Mouse (Mus musculus) induced T-regulatory cell, adult 2 months (primary cell): Measurements from ENCODE around the gene Dglucy.

Experiments
- DNase-seq: peaks from one replicate; pipeline ENCODE4 v3.0.0-alpha.2; 2012; ENCODE audit warnings: low read depth

Dglucy gene

GRCm38 (mm10) chr12:100778934-100779865, at the start of gene Dglucy:
Gene Dglucy, plus strand, starts transcription at chr12:100779057.
- DNase-seq = peak; percentile 66

GRCm38 (mm10) chr12:100735156-100735555, 43.7 kb upstream of the Dglucy start:
- no peak for DNase-seq

GRCm38 (mm10) chr12:100735581-100735980, 43.3 kb upstream of the Dglucy start:
- no peak for DNase-seq

GRCm38 (mm10) chr12:100738498-100738897, 40.4 kb upstream of the Dglucy start:
- DNase-seq = no peak

DNA sequence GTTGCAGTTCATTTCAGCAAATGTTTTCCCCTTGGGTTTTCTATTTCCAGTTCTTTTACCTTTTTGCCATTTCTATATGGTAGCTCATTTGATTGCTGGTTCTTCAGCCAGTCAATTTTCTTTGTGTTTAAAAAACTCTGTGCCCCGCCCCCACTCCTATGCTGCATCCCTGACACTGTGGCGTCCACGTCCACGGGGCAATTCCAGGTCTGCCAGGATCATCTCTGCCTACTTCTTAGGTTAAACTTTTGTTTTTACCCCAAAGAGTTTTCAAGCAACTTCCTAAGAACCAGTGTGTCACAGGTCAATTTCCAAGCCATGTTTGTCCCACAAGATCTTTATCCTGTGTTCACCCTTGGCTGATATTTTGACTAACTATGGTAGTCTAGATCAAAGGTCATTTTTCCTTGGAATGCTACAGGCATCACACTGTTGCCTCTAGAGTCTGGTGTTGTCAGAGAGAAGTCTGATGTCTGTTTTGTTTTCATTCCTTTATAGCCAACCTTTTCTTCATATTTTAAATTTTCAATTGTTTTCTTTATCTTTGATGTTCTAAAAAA, 39.8 kb upstream of the Dglucy start:
- no peak for DNase-seq

DNA sequence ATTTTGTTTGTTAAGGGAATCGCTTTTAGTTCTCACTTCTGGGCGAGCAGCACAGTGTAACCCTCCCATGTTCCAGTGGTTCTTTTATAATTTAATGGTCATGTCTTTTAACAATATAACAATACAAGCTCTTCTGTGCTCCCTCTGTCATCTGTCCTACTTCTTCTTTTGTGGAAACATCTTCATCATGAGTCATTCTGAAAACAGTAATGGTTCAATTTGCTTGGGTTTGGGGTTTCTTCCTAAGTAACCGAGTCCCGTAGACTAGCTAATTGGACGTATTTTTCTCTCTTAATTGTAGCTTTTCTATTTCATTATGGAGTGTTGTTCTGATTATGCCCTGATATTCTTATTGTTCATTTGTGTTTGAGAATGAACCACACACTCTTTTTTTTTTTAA, 38.5 kb upstream of the Dglucy start:
- no peak for DNase-seq

DNA sequence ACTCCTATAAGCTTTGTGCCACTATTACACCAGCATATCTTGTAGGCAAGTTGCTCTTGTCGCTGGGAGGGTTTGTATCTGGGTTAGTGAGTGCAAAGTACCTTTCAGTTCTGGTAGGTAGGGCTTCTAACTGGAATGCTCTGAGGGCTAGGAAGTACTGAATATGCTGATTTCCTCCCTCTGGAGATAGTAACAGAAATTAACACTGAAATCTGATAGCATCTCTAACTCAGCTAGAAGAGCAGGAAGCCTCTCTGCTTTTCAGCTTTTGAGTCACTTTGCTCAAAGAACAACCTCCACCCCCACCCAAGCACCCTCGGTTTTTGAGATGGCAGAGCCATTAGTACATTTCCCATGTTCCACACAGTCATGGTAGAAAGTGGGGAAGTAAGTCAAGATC, 36.4 kb upstream of the Dglucy start:
- peak; percentile 52 for DNase-seq

GRCm38 (mm10) chr12:100752977-100753376, 25.9 kb upstream of the Dglucy start:
- no peak for DNase-seq

GRCm38 (mm10) chr12:100753716-100754115, 25.1 kb upstream of the Dglucy start:
- no peak for DNase-seq

- DNase-seq = no peak
Measured at GRCm38 (mm10) chr12:100757427-100757826, 21.4 kb upstream of the Dglucy start.

DNA sequence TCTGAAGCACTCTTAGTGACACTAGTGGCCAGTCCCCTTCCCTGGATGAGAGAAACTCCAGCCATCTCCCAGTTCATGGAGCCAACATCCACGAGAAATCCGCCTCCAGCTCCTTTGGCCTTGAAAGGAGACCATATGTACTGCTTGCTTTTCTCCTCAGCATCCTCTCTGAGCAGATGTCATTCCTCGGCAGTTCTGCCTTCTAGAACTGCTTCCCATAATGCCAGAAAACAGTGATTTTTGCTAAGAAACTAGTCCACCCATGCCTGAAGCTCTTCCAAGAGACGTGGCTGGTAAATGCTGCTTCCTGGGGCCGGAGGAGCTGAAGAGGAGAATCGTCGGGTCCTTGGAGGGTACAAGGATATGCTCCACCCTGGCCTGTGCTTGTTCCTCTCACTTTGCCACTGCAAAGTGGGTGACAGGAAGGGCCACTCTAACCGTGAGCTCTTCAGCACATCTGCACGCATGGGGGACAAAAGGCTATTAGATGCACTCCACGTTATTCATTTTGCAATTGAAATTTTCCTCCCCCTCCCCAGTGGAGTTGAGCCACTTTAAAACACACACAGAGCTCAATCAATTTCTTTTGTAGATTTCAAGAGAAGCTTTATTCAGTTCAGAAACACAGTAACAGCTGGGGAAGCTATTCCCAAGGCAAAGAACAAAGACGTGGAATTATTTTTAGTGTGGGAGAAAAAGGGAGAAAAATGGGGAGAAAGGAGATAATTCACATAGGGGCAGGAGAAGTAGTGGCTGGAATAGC, 16.0 kb upstream of the Dglucy start:
- no peak for DNase-seq

- DNase-seq = peak; percentile 36
Measured at GRCm38 (mm10) chr12:100764329-100765018, 14.4 kb upstream of the Dglucy start.

GRCm38 (mm10) chr12:100769871-100770270, 9.0 kb upstream of the Dglucy start:
- DNase-seq = no peak

GRCm38 (mm10) chr12:100770765-100771164, 8.1 kb upstream of the Dglucy start:
- no peak for DNase-seq

DNA sequence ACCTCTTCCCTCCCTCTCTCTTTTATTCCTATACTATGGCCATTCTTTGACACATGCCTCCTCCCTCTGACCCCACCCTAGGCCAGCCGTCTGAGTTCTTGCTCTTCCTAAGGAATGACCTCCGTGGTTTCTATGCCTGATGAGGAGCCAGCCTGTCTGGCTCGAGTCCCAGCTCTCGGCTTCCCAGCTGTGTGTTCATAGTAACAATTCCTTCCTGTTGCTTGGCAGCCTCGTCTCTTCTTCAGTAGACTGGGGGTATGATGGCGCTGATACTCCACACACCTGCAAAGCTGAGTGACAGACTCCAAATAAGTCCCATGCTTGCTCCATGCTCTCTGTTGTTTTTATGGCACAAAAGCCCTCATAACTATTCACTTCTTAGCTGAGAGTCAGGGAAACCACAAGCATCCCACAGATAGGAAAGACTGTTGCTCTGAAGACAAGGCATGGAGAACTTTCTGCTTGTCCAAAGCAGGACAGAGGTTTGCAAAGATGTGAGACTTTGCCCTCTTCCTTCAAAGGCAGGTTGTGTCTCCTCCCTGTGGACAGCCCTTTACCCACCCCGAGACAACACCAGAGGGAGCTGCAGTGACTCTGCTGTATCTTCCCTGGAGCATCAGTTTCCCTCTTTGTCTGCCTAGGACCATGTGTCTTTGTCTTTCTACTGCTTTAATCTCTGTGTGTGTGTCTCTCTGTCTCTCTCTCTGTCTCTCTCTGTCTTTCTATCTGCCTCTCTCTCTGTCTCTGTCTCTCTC, 6.5 kb upstream of the Dglucy start:
- peak; percentile 58 for DNase-seq

- no peak for DNase-seq
Measured at GRCm38 (mm10) chr12:100774756-100775155, 4.1 kb upstream of the Dglucy start.

- DNase-seq = no peak
Measured at GRCm38 (mm10) chr12:100775291-100775690, 3.6 kb upstream of the Dglucy start.

GRCm38 (mm10) chr12:100775911-100776581, 2.8 kb upstream of the Dglucy start:
- DNase-seq = no peak

DNA sequence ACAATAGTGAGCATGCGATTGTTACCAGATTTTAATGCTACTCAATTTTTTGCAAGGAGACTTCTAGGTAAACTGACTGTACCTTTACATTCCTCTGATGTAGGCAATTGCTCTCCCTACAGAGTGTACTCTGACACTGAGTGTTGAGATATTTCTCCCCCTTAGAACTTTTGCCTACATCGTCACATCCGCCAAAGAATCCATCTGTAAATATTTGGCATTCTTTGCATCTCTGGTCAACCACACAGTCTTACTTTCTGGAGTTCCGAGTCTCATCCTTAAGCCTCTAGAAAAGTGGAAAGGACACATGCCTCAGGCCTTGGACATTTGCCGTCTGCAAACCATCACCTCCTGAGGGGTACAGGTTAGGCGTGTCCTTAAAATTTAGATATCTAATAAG, 1.9 kb upstream of the Dglucy start:
- DNase-seq = no peak

- no peak for DNase-seq
Measured at GRCm38 (mm10) chr12:100778276-100778933, 452 bp upstream of the Dglucy start.
